Mouse (Mus musculus): ENCODE measurements around the gene Pik3r3.

DNA sequence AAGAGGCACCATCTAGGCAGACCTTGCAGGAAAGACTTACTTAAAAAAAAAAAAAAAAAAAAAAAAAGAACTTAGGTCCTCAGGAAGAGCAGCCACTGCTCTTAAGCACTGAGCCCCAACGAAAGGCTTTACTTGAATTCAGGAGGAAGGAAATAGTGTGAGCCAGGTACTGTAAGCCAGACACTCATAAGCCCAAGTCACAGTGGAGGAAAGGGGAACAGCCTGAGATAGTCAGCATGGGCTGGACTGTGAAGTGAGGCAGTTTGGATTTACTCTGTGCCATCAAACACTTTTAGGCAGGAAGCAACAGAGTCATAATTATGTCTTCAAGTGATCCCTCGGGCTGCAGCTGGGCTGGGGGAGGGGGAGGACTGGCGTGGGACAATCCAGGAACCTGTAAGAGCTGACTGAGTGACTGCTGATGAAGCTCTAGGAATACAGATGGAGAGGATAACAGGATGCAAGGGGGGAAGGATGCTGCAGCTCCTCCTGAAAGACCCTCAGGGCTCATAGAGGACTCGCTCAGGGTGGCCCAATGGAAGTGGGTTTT lies 29.1 kb upstream of the Pik3r3 start:
- TF ChIP-seq CTCF (IDR thresholded peaks at IDR 0.05; ENCODE audit: extremely low read depth, insufficient read depth, insufficient read length, insufficient replicate concordance): no peak
- no peak for TF ChIP-seq POLR2A (IDR thresholded peaks at IDR 0.05; ENCODE audit: low read depth, low read length)

All from spleen, adult 2 months (tissue).